Mouse (Mus musculus) CH12.LX (cell line): ENCODE results near the gene Prrxl1. TPM values are rescaled to one million over a fixed set of nuclear protein-coding genes. Genes with fewer than 3 reads are reported as not detected.

Experiments
- DNase-seq: peaks from one replicate; pipeline ENCODE4 v3.0.0-alpha.2; 2013; ENCODE audit errors: extremely low read depth
- H3K27ac ChIP-seq: 2 replicates; pipeline ENCODE4 v1.5.1; 2012; ENCODE audit warnings: low read depth, mild to moderate bottlenecking, control low read depth, moderate library complexity; ENCODE audit not compliant: insufficient read depth
- H3K27me3 ChIP-seq: replicated peaks from 2 replicates; pipeline ENCODE3; 2012; ENCODE audit warnings: inconsistent platforms
- H3K36me3 ChIP-seq, 2 experiments: replicated peaks in 1 of 2; 2 replicates each; pipeline versions ENCODE3 to v1.6.1; 2012; ENCODE audit warnings: inconsistent platforms in 1 of 2, low read length in 1 of 2, mild to moderate bottlenecking in 1 of 2, mixed read lengths in 1 of 2, moderate library complexity in 1 of 2; ENCODE audit not compliant: control insufficient read depth in 1 of 2, insufficient read depth in 1 of 2
- H3K4me1 ChIP-seq, 2 experiments: 2 replicates each; pipeline ENCODE4 v1.6.1; 2012; ENCODE audit warnings: inconsistent platforms in 1 of 2, moderate library complexity in 1 of 2; ENCODE audit not compliant: insufficient read depth in 2 of 2, control insufficient read depth in 1 of 2
- H3K4me2 ChIP-seq: 2 replicates; pipeline ENCODE4 v1.6.1; 2012; ENCODE audit warnings: low read depth, mild to moderate bottlenecking, control low read depth; ENCODE audit not compliant: poor library complexity, insufficient read depth, severe bottlenecking
- H3K4me3 ChIP-seq, 3 experiments: fragments of 150-350 bp in 1 of 3; sonication (generic) in 1 of 3; replicated peaks in 1 of 3; 2 replicates each; pipeline versions ENCODE3 to v1.5.1; 2011 to 2012; ENCODE audit warnings: low read depth in 2 of 3, low read length in 2 of 3, mild to moderate bottlenecking in 2 of 3, moderate library complexity in 2 of 3, control low read depth in 1 of 3, improper control_type of control experiment in 1 of 3, inconsistent platforms in 1 of 3, mixed read lengths in 1 of 3; ENCODE audit not compliant: poor library complexity in 1 of 3
- H3K79me2 ChIP-seq: replicated peaks from 2 replicates; pipeline ENCODE4 v1.6.1; 2012; ENCODE audit warnings: mild to moderate bottlenecking, moderate library complexity; ENCODE audit not compliant: control insufficient read depth, poor library complexity, insufficient read depth, severe bottlenecking; ENCODE audit errors: extremely low read depth
- H3K9ac ChIP-seq: 2 replicates; pipeline ENCODE4 v1.6.1; 2012; ENCODE audit warnings: low read depth, mild to moderate bottlenecking, control low read depth, moderate library complexity; ENCODE audit not compliant: insufficient read depth
- H3K9me3 ChIP-seq: replicated peaks from 2 replicates; pipeline ENCODE3; 2012; ENCODE audit warnings: low read length, inconsistent platforms, mixed read lengths
- CHD1 ChIP-seq: IDR thresholded peaks from 2 replicates; pipeline ENCODE4 v1.6.1; 2012; ENCODE audit warnings: low read depth, low read length, improper control_type of control experiment, inconsistent platforms
- CTCF ChIP-seq, 2 experiments: IDR thresholded peaks in 1 of 2; conservative IDR thresholded peaks in 1 of 2; 2 replicates each; pipeline ENCODE4 v1.5.1; 2011 to 2012; ENCODE audit warnings: low read depth in 2 of 2, low read length in 2 of 2, improper control_type of control experiment in 1 of 2, inconsistent platforms in 1 of 2, mild to moderate bottlenecking in 1 of 2, moderate library complexity in 1 of 2
- ETS1 ChIP-seq: conservative IDR thresholded peaks from 2 replicates; pipeline ENCODE4 v1.6.1; 2012; ENCODE audit warnings: low read depth, mild to moderate bottlenecking, inconsistent platforms, low read length, improper control_type of control experiment, moderate library complexity
- GABPA ChIP-seq: IDR thresholded peaks from 2 replicates; pipeline ENCODE4 v1.6.1; 2012; ENCODE audit warnings: low read depth, low read length, improper control_type of control experiment, inconsistent platforms; ENCODE audit not compliant: insufficient replicate concordance
- HCFC1 ChIP-seq: IDR thresholded peaks from 2 replicates; pipeline ENCODE4 v1.6.1; 2012; ENCODE audit warnings: low read depth, mild to moderate bottlenecking, inconsistent platforms, low read length, improper control_type of control experiment
- IRF4 ChIP-seq: IDR thresholded peaks from 2 replicates; pipeline ENCODE4 v1.6.1; 2014; ENCODE audit warnings: low read depth, mild to moderate bottlenecking, inconsistent platforms, low read length, improper control_type of control experiment
- JUND ChIP-seq: conservative IDR thresholded peaks from 2 replicates; pipeline ENCODE4 v1.6.1; 2011; ENCODE audit warnings: low read depth, low read length, improper control_type of control experiment
- KAT2A ChIP-seq: IDR thresholded peaks from 2 replicates; pipeline ENCODE4 v1.6.1; 2012; ENCODE audit warnings: low read length, improper control_type of control experiment, inconsistent platforms; ENCODE audit not compliant: insufficient replicate concordance
- MAFK ChIP-seq: IDR thresholded peaks from 2 replicates; pipeline ENCODE4 v1.6.1; 2011; ENCODE audit warnings: low read length, improper control_type of control experiment; ENCODE audit not compliant: insufficient replicate concordance
- MAX ChIP-seq: IDR thresholded peaks from 2 replicates; pipeline ENCODE4 v1.6.1; 2011; ENCODE audit warnings: low read length, improper control_type of control experiment
- MEF2A ChIP-seq: IDR thresholded peaks from 2 replicates; pipeline ENCODE4 v1.6.1; 2014; ENCODE audit warnings: low read depth, mild to moderate bottlenecking, inconsistent platforms, low read length, improper control_type of control experiment, borderline replicate concordance
- MXI1 ChIP-seq: IDR thresholded peaks from 2 replicates; pipeline ENCODE4 v1.6.1; 2011; ENCODE audit warnings: mild to moderate bottlenecking, low read depth, low read length, improper control_type of control experiment
- MYC ChIP-seq: IDR thresholded peaks from 2 replicates; pipeline ENCODE4 v1.6.1; 2011; ENCODE audit warnings: low read depth, mild to moderate bottlenecking, improper control_type of control experiment, low read length
- NRF1 ChIP-seq: IDR thresholded peaks from 2 replicates; pipeline ENCODE4 v1.6.1; 2014; ENCODE audit warnings: low read depth, mild to moderate bottlenecking, inconsistent platforms, low read length, improper control_type of control experiment, moderate library complexity
- PAX5 ChIP-seq: IDR thresholded peaks from 2 replicates; pipeline ENCODE4 v1.6.1; 2012; ENCODE audit warnings: low read length, inconsistent platforms, mixed read lengths
- POLR2A ChIP-seq: IDR thresholded peaks from 2 replicates; pipeline ENCODE4 v1.6.1; 2011; ENCODE audit warnings: low read depth, mild to moderate bottlenecking, improper control_type of control experiment, low read length
- POLR2AphosphoS2 ChIP-seq: IDR thresholded peaks from 2 replicates; pipeline ENCODE4 v1.6.1; 2011; ENCODE audit warnings: low read depth, low read length, improper control_type of control experiment
- RCOR1 ChIP-seq: conservative IDR thresholded peaks from 2 replicates; pipeline ENCODE4 v1.6.1; 2012; ENCODE audit warnings: low read depth, mild to moderate bottlenecking, inconsistent platforms, low read length, improper control_type of control experiment
- SMC3 ChIP-seq: IDR thresholded peaks from 2 replicates; pipeline ENCODE4 v1.6.1; 2011; ENCODE audit warnings: low read depth, low read length, improper control_type of control experiment
- TBP ChIP-seq: conservative IDR thresholded peaks from 2 replicates; pipeline ENCODE4 v1.6.1; 2011; ENCODE audit warnings: low read depth, low read length, improper control_type of control experiment
- TCF12 ChIP-seq: IDR thresholded peaks from 2 replicates; pipeline ENCODE4 v1.6.1; 2014; ENCODE audit warnings: low read depth, mild to moderate bottlenecking, inconsistent platforms, low read length, improper control_type of control experiment
- USF1 ChIP-seq: IDR thresholded peaks from 2 replicates; pipeline ENCODE4 v1.6.1; 2014; ENCODE audit warnings: low read depth, mild to moderate bottlenecking, inconsistent platforms, low read length, improper control_type of control experiment
- USF2 ChIP-seq: conservative IDR thresholded peaks from 2 replicates; pipeline ENCODE4 v1.6.1; 2011; ENCODE audit warnings: low read depth, low read length, improper control_type of control experiment
- ZC3H11A ChIP-seq: IDR thresholded peaks from 2 replicates; pipeline ENCODE4 v1.6.1; 2012; ENCODE audit warnings: low read depth, mild to moderate bottlenecking, inconsistent platforms, low read length, improper control_type of control experiment
- ZMIZ1 ChIP-seq: IDR thresholded peaks from 2 replicates; pipeline ENCODE4 v1.6.1; 2012; ENCODE audit warnings: low read depth, mild to moderate bottlenecking, inconsistent platforms, low read length, improper control_type of control experiment
- dilution Hi-C: fragments of 300-500 bp; cut with MboI; formaldehyde crosslinking; loops from 2 replicates; pipeline ENCODE4 v1.14.3; 2020; ENCODE audit warnings: low sequenced_read_pairs; ENCODE audit not compliant: extremely low pct_unique_long_range_greater_than_20kb, extremely low pct_ligation_motif_present
- in situ Hi-C: fragments of 300-500 bp; cut with MboI; formaldehyde crosslinking; loops from 3 replicates; pipeline ENCODE4 v1.14.3; 2019; ENCODE audit warnings: low sequenced_read_pairs, low pct_ligation_motif_present, low pct_unique_long_range_greater_than_20kb, mixed read lengths
- polyA plus RNA-seq: library from polyadenylated mRNA; unstranded; fragments of >175 nt; gene quantifications from 2 replicates; pipeline ENCODE4 v1.2.1, GENCODE M21; 2012; ENCODE audit warnings: low read depth; ENCODE audit not compliant: insufficient read length
- total RNA-seq, 2 experiments: library from RNA; depleted of rRNA; stranded (reverse); fragments of 300-350 nt in 1 of 2; fragments of >200 nt in 1 of 2; gene quantifications; 2 replicates each; pipeline ENCODE4 v1.2.3; 2012 to 2014

Gene Prrxl1
- total and polyA plus RNA-seq, 3 experiments = not detected

GRCm38 (mm10) chr14:32578420-32578819 lies 20.8 kb upstream of the Prrxl1 start:
- no peak for DNase-seq
- Histone ChIP-seq H3K27me3 (no peaks in the 10 kb centered on the region), H3K4me3 (no peak overlapping the region), H3K4me2 (no peak overlapping the region), H3K27ac (no peak overlapping the region), H3K4me1 (no peaks in the 10 kb centered on the region), H3K36me3 (peaks cover 28 to 48% of the 10 kb centered on the region in 2 experiments), H3K79me2 (no peaks in the 10 kb centered on the region), H3K9ac (no peak overlapping the region), H3K9me3 (no peaks in the 10 kb centered on the region)
- TF ChIP-seq POLR2AphosphoS2 = no peak
- TF ChIP-seq ZC3H11A = no peak
- no peak for TF ChIP-seq SMC3
- no peak for TF ChIP-seq TCF12
- no peak for TF ChIP-seq MAX
- TF ChIP-seq RCOR1 = no peak
- no peak for TF ChIP-seq CTCF (conservative IDR thresholded peaks at IDR 0.05 in 1 of 2, IDR thresholded peaks at IDR 0.05 in 1 of 2; ENCODE audit: low read depth in 2 of 2, low read length in 2 of 2)
- no peak for TF ChIP-seq POLR2A
- TF ChIP-seq HCFC1 = no peak
- no peak for TF ChIP-seq MAFK
- TF ChIP-seq CHD1 = no peak
- TF ChIP-seq MXI1 = no peak
- TF ChIP-seq KAT2A = no peak
- no peak for TF ChIP-seq NRF1
- no peak for TF ChIP-seq PAX5
- TF ChIP-seq JUND = no peak
- TF ChIP-seq MYC = no peak
- no peak for TF ChIP-seq ETS1
- TF ChIP-seq MEF2A = no peak
- TF ChIP-seq IRF4 = no peak
- in situ Hi-C loops (no loop called here), dilution Hi-C loops (no loop called here)

- Histone ChIP-seq H3K79me2 (no peaks in the 10 kb centered on the region), H3K27me3 (no peaks in the 10 kb centered on the region), H3K9me3 (no peaks in the 10 kb centered on the region), H3K4me1 (peaks cover 0 to 8% of the 10 kb centered on the region in 2 experiments; a peak in 2 of 4 replicates), H3K4me3 (no peak overlapping the region), H3K4me2 (no peak overlapping the region), H3K9ac (no peak overlapping the region), H3K36me3 (peaks cover 0 to 5% of the 10 kb centered on the region in 2 experiments), H3K27ac (no peak overlapping the region)
- TF ChIP-seq SMC3 = no peak
- TF ChIP-seq TBP = no peak
- TF ChIP-seq GABPA = no peak
- TF ChIP-seq ETS1 = no peak
- no peak for TF ChIP-seq ZC3H11A
- no peak for TF ChIP-seq USF2
- TF ChIP-seq CTCF (conservative IDR thresholded peaks at IDR 0.05 in 1 of 2, IDR thresholded peaks at IDR 0.05 in 1 of 2; ENCODE audit: low read depth in 2 of 2, low read length in 2 of 2) = no peak
- TF ChIP-seq NRF1 = no peak
- TF ChIP-seq CHD1 = no peak
- TF ChIP-seq ZMIZ1 = no peak
- TF ChIP-seq IRF4 = no peak
- TF ChIP-seq USF1 = no peak
- no peak for TF ChIP-seq MAFK
- TF ChIP-seq HCFC1 = no peak
- no peak for TF ChIP-seq POLR2AphosphoS2
- TF ChIP-seq RCOR1 = no peak
- DNase-seq = no peak
- in situ Hi-C loops (no loop called here), dilution Hi-C loops (no loop called here)
Measured at GRCm38 (mm10) chr14:32583696-32584095, 15.5 kb upstream of the Prrxl1 start.
